Comparison of ENCODE assay signal across 29 mouse cellular contexts in genomic region chr16:71267191-71267590, GRCm38 (mm10).
A peak's percentile ranks its signal among the peaks of the same experiment; 100 is the strongest.
DNase-seq lines count a peak whose midpoint lies in the region; ATAC-seq and TF ChIP-seq lines count a peak whose summit lies in the region.
"Had no signal": no experiment of that assay in that cellular context is flagged by ENCODE, and none has a peak within 500 bp of the region (broad histone marks: within the 10 kb centered on the region; RNA-seq: fewer than 3 reads in every experiment).

No protein-coding gene starts in this region.

- no peaks in the 10 kb centered on the region for H3K27me3 ChIP-seq in midbrain, embryonic 11.5 days (ENCODE audit: control insufficient read depth, insufficient read depth, low read length)
- H3K27me3 ChIP-seq in midbrain, postnatal 0 days (ENCODE audit: insufficient read depth, low read length): no peaks in the 10 kb centered on the region
- H3K27me3 ChIP-seq in forebrain, embryonic 12.5 days: no peaks in the 10 kb centered on the region
- no peaks in the 10 kb centered on the region for H3K27me3 ChIP-seq in forebrain, postnatal 0 days (ENCODE audit: insufficient read depth, low read length)
- H3K27me3 ChIP-seq in thymus, adult 2 months (ENCODE audit: control insufficient read depth, insufficient read depth, low read length): no peaks in the 10 kb centered on the region
- no peaks in the 10 kb centered on the region for H3K27me3 ChIP-seq in heart, embryonic 11.5 days (ENCODE audit: control insufficient read depth, insufficient read depth, low read length)
- H3K27me3 ChIP-seq: heart, embryonic 13.5 days; neural tube, embryonic 12.5 days had no signal

- H3K4me3 ChIP-seq in midbrain, embryonic 11.5 days (ENCODE audit: low read depth, low read length): no peak overlapping the region
- no peak overlapping the region for H3K4me3 ChIP-seq in midbrain, postnatal 0 days (ENCODE audit: low read depth, low read length)
- no peak overlapping the region for H3K4me3 ChIP-seq in forebrain, embryonic 12.5 days (replicated peaks)
- H3K4me3 ChIP-seq in forebrain, postnatal 0 days (ENCODE audit: low read depth, low read length): no peak overlapping the region
- no peak overlapping the region for H3K4me3 ChIP-seq in thymus, adult 2 months (ENCODE audit: control insufficient read depth, insufficient read depth, low read length)
- no peak overlapping the region for H3K4me3 ChIP-seq in heart, embryonic 11.5 days (ENCODE audit: low read depth, low read length)
- H3K4me3 ChIP-seq: gastrocnemius, adult 2 months; heart, embryonic 13.5 days; neural tube, embryonic 12.5 days had no signal

- no peak overlapping the region for H3K27ac ChIP-seq in midbrain, embryonic 11.5 days (ENCODE audit: low read depth, low read length)
- H3K27ac ChIP-seq in midbrain, postnatal 0 days (ENCODE audit: low read depth, low read length): no peak overlapping the region
- 0 out of 2 replicates have a peak overlapping the region, but pooled peaks have one; percentile 31 for H3K27ac ChIP-seq in forebrain, embryonic 12.5 days
- H3K27ac ChIP-seq in forebrain, postnatal 0 days (ENCODE audit: low read depth, low read length): no peak overlapping the region
- H3K27ac ChIP-seq in thymus, adult 2 months (ENCODE audit: control insufficient read depth, insufficient read depth, low read length): no peak overlapping the region
- H3K27ac ChIP-seq in heart, embryonic 11.5 days (ENCODE audit: low read depth, low read length): no peak overlapping the region
- H3K27ac ChIP-seq: gastrocnemius, adult 2 months; heart, embryonic 13.5 days; liver, embryonic 14.5 days; macrophage; neural tube, embryonic 12.5 days had no signal

- no peak for TF ChIP-seq CTCF in midbrain, postnatal 0 days (IDR thresholded peaks at IDR 0.05)
- no peak for TF ChIP-seq CTCF in forebrain, postnatal 0 days (IDR thresholded peaks at IDR 0.05; ENCODE audit: low read depth)
- TF ChIP-seq CTCF in thymus, adult 2 months (IDR thresholded peaks at IDR 0.05; ENCODE audit: borderline replicate concordance, control insufficient read depth, extremely low read depth, insufficient read depth, low read length, poor library complexity): no peak

- no peaks in the 10 kb centered on the region for H3K9me3 ChIP-seq in midbrain, embryonic 11.5 days (ENCODE audit: control insufficient read depth, low read length)
- H3K9me3 ChIP-seq in midbrain, postnatal 0 days (ENCODE audit: low read length): no peaks in the 10 kb centered on the region
- no peaks in the 10 kb centered on the region for H3K9me3 ChIP-seq in forebrain, embryonic 12.5 days
- no peaks in the 10 kb centered on the region for H3K9me3 ChIP-seq in forebrain, postnatal 0 days (ENCODE audit: low read length)
- H3K9me3 ChIP-seq in heart, embryonic 11.5 days (replicated peaks; ENCODE audit: control insufficient read depth, low read length): no peaks in the 10 kb centered on the region
- H3K9me3 ChIP-seq: G1E; heart, embryonic 13.5 days; neural tube, embryonic 12.5 days had no signal

- peak; percentile 25 for DNase-seq in embryo, embryonic 11 days
- no peak for DNase-seq in embryo, embryonic 9.5 days (ENCODE audit: extremely low spot score)
- no peak for DNase-seq in midbrain, embryonic 11.5 days (ENCODE audit: low spot score, missing footprints)
- no peak for DNase-seq in midbrain, postnatal 0 days (ENCODE audit: low spot score)
- DNase-seq in forebrain, postnatal 0 days: peak; percentile 22
- DNase-seq in thymus, adult 2 months: no peak
- DNase-seq: adrenal gland, adult 8-10 months; cerebellum, adult 8-10 months; cerebellum, postnatal 25 days; gastrocnemius, adult 2 months; gastrocnemius, postnatal 36 days; heart, adult 18-20 months; heart, postnatal 10 days; kidney, adult 8-10 months; kidney, postnatal 10 days; layer of hippocampus, adult 9-11 months; liver; lung, adult 2 months; lung, postnatal 10 days; right cerebral cortex, postnatal 14 days; thymus, postnatal 25 days had no signal

- no peaks in the 10 kb centered on the region; the same call in 1 of the 2 replicates for H3K4me1 ChIP-seq in midbrain, embryonic 11.5 days (ENCODE audit: control insufficient read depth, insufficient read depth, low read length)
- H3K4me1 ChIP-seq in midbrain, postnatal 0 days (ENCODE audit: insufficient read depth, low read length): no peaks in the 10 kb centered on the region
- H3K4me1 ChIP-seq in forebrain, embryonic 12.5 days: peaks cover 3% of the 10 kb centered on the region; the same call in 1 of the 2 replicates
- H3K4me1 ChIP-seq in forebrain, postnatal 0 days (ENCODE audit: insufficient read depth): peaks cover 3% of the 10 kb centered on the region; the same call in 1 of the 2 replicates
- H3K4me1 ChIP-seq in thymus, adult 2 months (replicated peaks; ENCODE audit: control insufficient read depth, insufficient read depth, low read length): no peaks in the 10 kb centered on the region
- H3K4me1 ChIP-seq in heart, embryonic 11.5 days (ENCODE audit: control insufficient read depth, insufficient read depth, low read length): no peaks in the 10 kb centered on the region
- H3K4me1 ChIP-seq: heart, embryonic 13.5 days; neural tube, embryonic 12.5 days had no signal

- no peak for TF ChIP-seq POLR2A in thymus, adult 2 months (IDR thresholded peaks at IDR 0.05; ENCODE audit: control insufficient read depth, extremely low read depth, insufficient read depth, low read length, poor library complexity)

- no peaks in the 10 kb centered on the region for H3K36me3 ChIP-seq in midbrain, embryonic 11.5 days (ENCODE audit: control insufficient read depth, insufficient read depth, low read length)
- no peaks in the 10 kb centered on the region for H3K36me3 ChIP-seq in midbrain, postnatal 0 days (ENCODE audit: insufficient read depth, low read length)
- H3K36me3 ChIP-seq in forebrain, embryonic 12.5 days (replicated peaks): no peaks in the 10 kb centered on the region
- H3K36me3 ChIP-seq in forebrain, postnatal 0 days (ENCODE audit: insufficient read depth): no peaks in the 10 kb centered on the region
- H3K36me3 ChIP-seq in thymus, adult 2 months (ENCODE audit: control insufficient read depth, insufficient read depth, low read length): no peaks in the 10 kb centered on the region
- H3K36me3 ChIP-seq in heart, embryonic 11.5 days (ENCODE audit: control insufficient read depth, insufficient read depth, low read length): no peaks in the 10 kb centered on the region
- H3K36me3 ChIP-seq: G1E; heart, embryonic 13.5 days; neural tube, embryonic 12.5 days had no signal

- no peak overlapping the region for H3K9ac ChIP-seq in midbrain, embryonic 11.5 days (ENCODE audit: low read length)
- no peak overlapping the region for H3K9ac ChIP-seq in midbrain, postnatal 0 days (replicated peaks; ENCODE audit: low read length, poor library complexity, severe bottlenecking)
- no peak overlapping the region for H3K9ac ChIP-seq in forebrain, embryonic 12.5 days
- no peak overlapping the region for H3K9ac ChIP-seq in forebrain, postnatal 0 days
- no peak overlapping the region for H3K9ac ChIP-seq in heart, embryonic 11.5 days (ENCODE audit: low read depth, low read length)
- H3K9ac ChIP-seq: heart, embryonic 13.5 days; liver, embryonic 14.5 days; neural tube, embryonic 12.5 days had no signal

- peak; percentile 57; the same call in 1 of the 2 replicates for ATAC-seq in midbrain, embryonic 11.5 days (ENCODE audit: low FRiP score)
- ATAC-seq in midbrain, postnatal 0 days (ENCODE audit: low FRiP score): no peak
- peak; percentile 37; the same call in 1 of the 2 replicates for ATAC-seq in forebrain, embryonic 12.5 days (ENCODE audit: low FRiP score)
- no peak for ATAC-seq in forebrain, postnatal 0 days
- ATAC-seq in heart, embryonic 11.5 days (replicated peaks; ENCODE audit: insufficient number of reproducible peaks, low FRiP score, low TSS enrichment): no peak
- ATAC-seq: intestine, embryonic 16.5 days had no signal

- H3K4me2 ChIP-seq in midbrain, embryonic 11.5 days: no peak overlapping the region
- H3K4me2 ChIP-seq in midbrain, postnatal 0 days (ENCODE audit: low read depth, low read length, poor library complexity, severe bottlenecking): no peak overlapping the region
- H3K4me2 ChIP-seq in forebrain, embryonic 12.5 days: no peak overlapping the region
- no peak overlapping the region for H3K4me2 ChIP-seq in forebrain, postnatal 0 days (ENCODE audit: low read depth)
- no peak overlapping the region for H3K4me2 ChIP-seq in heart, embryonic 11.5 days
- H3K4me2 ChIP-seq: heart, embryonic 13.5 days; neural tube, embryonic 12.5 days had no signal

- WGBS in midbrain, embryonic 11.5 days: 41% methylated on average over 5 of the region's 5 CpGs
- 22% methylated on average over 5 of the region's 5 CpGs for WGBS in midbrain, postnatal 0 days
- whole genome bisulfite sequencing in forebrain, embryonic 12.5 days: 13% methylated on average over 5 of the region's 5 CpGs
- whole genome bisulfite sequencing in forebrain, postnatal 0 days: 15% methylated on average over 5 of the region's 5 CpGs
- WGBS in thymus, adult 2 months: 74% methylated on average over 5 of the region's 5 CpGs
- 71% methylated on average over 5 of the region's 5 CpGs for WGBS in heart, embryonic 11.5 days (ENCODE audit: insufficient replicate concordance)

Comparison
In these comparisons a context has a peak if more than half of its experiments do, and no peak if none do; other contexts are left out.
1. DNase-seq: peak in embryo, embryonic 11 days (single experiment) and forebrain, postnatal 0 days (single experiment); none in embryo, embryonic 9.5 days (single experiment), midbrain, embryonic 11.5 days (single experiment), midbrain, postnatal 0 days (single experiment) and thymus, adult 2 months (single experiment).
2. ATAC-seq: peak in midbrain, embryonic 11.5 days (single experiment) and forebrain, embryonic 12.5 days (single experiment); none in midbrain, postnatal 0 days (single experiment), forebrain, postnatal 0 days (single experiment) and heart, embryonic 11.5 days (single experiment).